Comparison of ENCODE assay signal across 9 mouse cellular contexts in genomic region chr1:53715446-53715845, GRCm38 (mm10). TPM values are rescaled to one million over a fixed set of nuclear protein-coding genes. Genes with fewer than 3 reads are reported as not detected.
DNase-seq lines count a peak whose midpoint lies in the region; ATAC-seq and TF ChIP-seq lines count a peak whose summit lies in the region.
"Had no signal": no experiment of that assay in that cellular context is flagged by ENCODE, and none has a peak within 500 bp of the region (broad histone marks: within the 10 kb centered on the region; RNA-seq: fewer than 3 reads in every experiment).

No protein-coding gene starts in this region.

- no peaks in the 10 kb centered on the region for H3K9me3 ChIP-seq in lung, embryonic 14.5 days (ENCODE audit: low read depth, low read length)
- no peaks in the 10 kb centered on the region for H3K9me3 ChIP-seq in forebrain, embryonic 16.5 days (ENCODE audit: control insufficient read depth, low read length)
- H3K9me3 ChIP-seq: liver, embryonic 15.5 days had no signal

- ATAC-seq in lung, embryonic 14.5 days (ENCODE audit: insufficient read depth) = no peak
- no peak for ATAC-seq in forebrain, embryonic 16.5 days

- H3K27ac ChIP-seq in lung, embryonic 14.5 days (ENCODE audit: low read depth) = no peak overlapping the region
- H3K27ac ChIP-seq in forebrain, embryonic 16.5 days (ENCODE audit: low read length) = no peak overlapping the region
- H3K27ac ChIP-seq: liver, embryonic 15.5 days had no signal

- no peak overlapping the region for H3K9ac ChIP-seq in lung, embryonic 14.5 days
- H3K9ac ChIP-seq in forebrain, embryonic 16.5 days (replicated peaks; ENCODE audit: low read depth, low read length) = no peak overlapping the region
- H3K9ac ChIP-seq: liver, embryonic 15.5 days had no signal

- 2% methylated on average over 4 of the region's 4 CpGs for WGBS in lung, embryonic 14.5 days
- 3% methylated on average over 4 of the region's 4 CpGs for WGBS in forebrain, embryonic 16.5 days

- peak; percentile 79 for TF ChIP-seq CTCF in lung, embryonic 14.5 days (IDR thresholded peaks at IDR 0.05; ENCODE audit: low read depth)

- no peak overlapping the region for H3K4me3 ChIP-seq in lung, embryonic 14.5 days (ENCODE audit: low read depth, low read length)
- no peak overlapping the region for H3K4me3 ChIP-seq in forebrain, embryonic 16.5 days (replicated peaks; ENCODE audit: low read length)
- H3K4me3 ChIP-seq: liver, embryonic 15.5 days had no signal

- no peaks in the 10 kb centered on the region for H3K27me3 ChIP-seq in lung, embryonic 14.5 days (ENCODE audit: insufficient read depth, low read length)
- H3K27me3 ChIP-seq in forebrain, embryonic 16.5 days (replicated peaks; ENCODE audit: control insufficient read depth, insufficient read depth, low read length) = no peaks in the 10 kb centered on the region
- H3K27me3 ChIP-seq: liver, embryonic 15.5 days had no signal

- no peaks in the 10 kb centered on the region for H3K36me3 ChIP-seq in lung, embryonic 14.5 days (ENCODE audit: insufficient read depth)
- no peaks in the 10 kb centered on the region for H3K36me3 ChIP-seq in forebrain, embryonic 16.5 days (ENCODE audit: control insufficient read depth, insufficient read depth)
- H3K36me3 ChIP-seq: liver, embryonic 15.5 days had no signal

- H3K4me1 ChIP-seq in lung, embryonic 14.5 days (ENCODE audit: insufficient read depth) = no peaks in the 10 kb centered on the region
- H3K4me1 ChIP-seq in forebrain, embryonic 16.5 days (replicated peaks; ENCODE audit: control insufficient read depth, insufficient read depth, low read length) = no peaks in the 10 kb centered on the region; the same call in 1 of the 2 replicates
- H3K4me1 ChIP-seq: liver, embryonic 15.5 days had no signal

- H3K4me2 ChIP-seq in lung, embryonic 14.5 days = no peak overlapping the region
- H3K4me2 ChIP-seq in forebrain, embryonic 16.5 days (ENCODE audit: low read length) = no peak overlapping the region
- H3K4me2 ChIP-seq: liver, embryonic 15.5 days had no signal

- peak; percentile 52 for DNase-seq in gastrocnemius, adult 18-20 months (ENCODE audit: low spot score)
- no peak for DNase-seq in gastrocnemius, postnatal 10 days
- peak; percentile 94 for DNase-seq in lung, embryonic 14.5 days
- no peak for DNase-seq in lung, postnatal 4 days
- peak; percentile 34 for DNase-seq in WW6 (ENCODE audit: low read depth, low spot score)
- DNase-seq in induced T-regulatory cell, adult 2 months (ENCODE audit: low read depth) = peak; percentile 89
- DNase-seq in right cerebral cortex, postnatal 14 days = no peak

RNA-seq across cellular contexts. Expression of gene Dnah7a, which starts 8.9 kb away (rescaled TPM):
- not detected for total RNA-seq in gastrocnemius, adult 18-20 months (2021)
- total RNA-seq in gastrocnemius, postnatal 10 days (2021) = under 1 TPM; 0.02 TPM
- 1.4 and 2.3 TPM in 2 replicates for polyA plus RNA-seq in lung, embryonic 14.5 days (2014; fragmentation: Nextera tagmentation; extraction: Ambion mirVana)
- polyA plus RNA-seq in forebrain, embryonic 16.5 days (2015; fragmentation: Nextera tagmentation; extraction: Ambion mirVana) = 7.6 and 7.7 TPM in 2 replicates
- polyA plus RNA-seq: liver, embryonic 15.5 days had no signal

Comparison
In these comparisons a context has a peak if more than half of its experiments do, and no peak if none do; other contexts are left out.
1. DNase-seq: peak in gastrocnemius, adult 18-20 months (single experiment), lung, embryonic 14.5 days (single experiment), WW6 (single experiment) and induced T-regulatory cell, adult 2 months (single experiment); none in gastrocnemius, postnatal 10 days (single experiment), lung, postnatal 4 days (0 of 2) and right cerebral cortex, postnatal 14 days (single experiment).